Mouse (Mus musculus) thymus, postnatal 10 days (tissue): ENCODE results near the gene 2900011O08Rik.

ENCODE experiments used
- DNase-seq, 2 experiments: peaks; one replicate each; pipeline ENCODE4 v3.0.0; 2021; ENCODE audit warnings: low spot score in 2 of 2

2900011O08Rik gene

DNA sequence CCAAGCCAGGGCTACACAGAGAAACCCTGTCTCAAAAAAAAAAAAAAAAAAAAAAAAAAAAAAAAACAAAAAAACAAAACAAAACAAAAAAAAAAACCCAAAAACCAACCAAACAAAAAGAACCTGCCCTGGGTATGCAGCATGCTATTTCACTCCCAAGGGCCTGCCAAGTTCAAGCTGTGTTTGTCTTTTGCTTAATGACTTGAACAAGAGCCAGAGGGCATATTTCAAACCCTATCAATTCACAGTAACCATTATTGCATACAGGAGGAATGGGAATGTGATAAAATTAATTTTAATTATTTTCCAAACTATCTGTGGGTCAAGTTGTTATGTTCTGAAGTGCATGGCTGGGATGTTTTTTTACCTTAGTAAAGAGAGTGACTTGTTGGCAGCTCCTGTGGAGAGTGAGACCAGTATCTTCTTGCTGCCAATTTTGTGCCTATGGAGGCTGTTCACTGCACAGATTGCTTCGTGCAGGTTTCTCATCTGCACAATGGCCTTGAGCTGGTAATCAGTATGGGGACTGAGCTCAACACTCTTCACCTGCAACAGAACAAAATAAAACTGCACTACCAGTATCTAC, 151.7 kb downstream of the 2900011O08Rik start:
- no peak for DNase-seq

DNA sequence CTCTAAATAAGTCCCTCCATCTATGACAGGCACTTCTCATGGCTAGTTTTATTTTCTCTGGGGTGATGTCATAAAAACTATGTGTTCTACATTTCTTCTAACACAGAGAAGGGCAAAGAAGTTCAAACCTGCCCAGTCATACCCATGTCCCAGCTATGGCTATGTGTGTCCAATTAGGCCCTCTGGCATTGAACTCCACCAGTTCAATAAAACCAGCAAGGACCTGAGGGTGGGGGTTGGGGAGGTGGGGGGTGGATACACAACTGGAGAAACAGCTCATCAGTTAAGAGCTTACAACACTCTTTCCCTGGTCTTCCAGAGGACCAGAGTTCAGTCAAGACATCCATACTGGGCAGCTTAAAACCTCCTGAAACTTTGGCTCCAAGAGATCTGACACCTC, 152.7 kb downstream of the 2900011O08Rik start:
- no peak for DNase-seq

DNA sequence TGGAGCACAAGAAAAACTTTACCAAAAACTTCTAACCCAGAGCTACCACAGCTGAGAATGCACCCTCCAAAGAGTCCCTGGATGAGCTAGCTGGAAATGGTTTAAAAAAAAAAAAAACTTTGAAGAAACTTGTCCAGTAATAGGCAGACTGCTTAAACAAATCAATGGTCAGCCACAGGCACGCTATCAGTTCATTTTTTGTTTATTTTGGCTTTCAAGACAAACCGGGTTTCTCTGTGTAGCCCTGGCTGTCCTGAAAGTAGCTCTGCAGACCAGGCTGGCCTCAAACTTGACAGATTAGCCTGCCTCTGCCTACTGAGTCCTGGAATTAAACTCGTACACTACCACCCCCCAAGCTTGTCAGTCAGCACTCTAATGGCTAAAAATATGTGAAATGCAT, 156.9 kb downstream of the 2900011O08Rik start:
- no peak for DNase-seq

DNA sequence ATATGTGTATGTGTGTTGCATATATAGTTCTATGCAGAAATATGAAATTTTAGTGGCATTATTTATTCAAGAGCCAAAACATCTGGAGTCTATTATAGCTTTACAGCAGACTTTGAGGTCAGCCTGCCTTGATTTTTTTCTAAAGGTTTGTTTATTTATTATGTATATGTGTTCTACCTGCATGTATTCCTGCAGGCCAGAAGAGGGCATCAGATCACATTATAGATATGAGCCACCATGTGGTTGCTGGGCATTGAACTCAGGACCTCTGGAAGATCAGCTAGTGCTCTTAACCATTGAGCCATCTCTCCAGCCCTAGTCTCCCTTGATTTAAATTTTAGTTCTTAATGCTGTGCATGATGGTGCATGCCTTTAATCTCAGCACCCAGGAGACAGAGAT, 161.3 kb downstream of the 2900011O08Rik start:
- DNase-seq = no peak
